Mouse (Mus musculus) G1E (cell line): ENCODE data around the gene Abcc5.

Experiments
- CTCF ChIP-seq: IDR thresholded peaks from 2 replicates; pipeline ENCODE4 v1.5.1; 2012; ENCODE audit warnings: low read depth, low read length, inconsistent platforms, mixed read lengths
- GATA2 ChIP-seq: IDR thresholded peaks from 2 replicates; pipeline ENCODE4 v1.6.1; 2012; ENCODE audit warnings: low read depth, low read length, inconsistent platforms, borderline replicate concordance

GRCm38 (mm10) chr16:20470981-20471380 is 44.8 kb upstream of the Abcc5 start:
- TF ChIP-seq CTCF (no peak), GATA2 (no peak)
